Mouse (Mus musculus): ENCODE data around the gene Clasp1. TPM values are rescaled to one million over a fixed set of nuclear protein-coding genes. Genes with fewer than 3 reads are reported as not detected.

The Clasp1 gene
- polyA plus RNA-seq, 1 experiment from 2014 or later = 135 TPM

GRCm38 (mm10) chr1:118523161-118523560, 134.3 kb downstream of the Clasp1 start:
- ATAC-seq (replicated peaks) = no peak
- H3K4me1 ChIP-seq = no peaks in the 10 kb centered on the region
- H3K36me3 ChIP-seq (replicated peaks) = peaks cover 39% of the 10 kb centered on the region
- WGBS = 85% methylated on average over 6 of the region's 6 CpGs
- H3K9me3 ChIP-seq = no peaks in the 10 kb centered on the region
- H3K9ac ChIP-seq = no peak overlapping the region
- H3K4me3 ChIP-seq = no peak overlapping the region
- no peaks in the 10 kb centered on the region for H3K27me3 ChIP-seq (replicated peaks)
- no peak overlapping the region for H3K27ac ChIP-seq
- no peak overlapping the region for H3K4me2 ChIP-seq

GRCm38 (mm10) chr1:118525336-118525735, 136.5 kb downstream of the Clasp1 start:
- ATAC-seq (replicated peaks) = no peak
- 90% methylated on average over 9 of the region's 9 CpGs for WGBS
- Histone ChIP-seq H3K4me2 (no peak overlapping the region), H3K9ac (no peak overlapping the region), H3K36me3 (replicated peaks) (peaks cover 54% of the 10 kb centered on the region), H3K4me1 (no peaks in the 10 kb centered on the region), H3K27me3 (replicated peaks) (no peaks in the 10 kb centered on the region), H3K9me3 (no peaks in the 10 kb centered on the region), H3K27ac (no peak overlapping the region), H3K4me3 (no peak overlapping the region)

- WGBS = 100% methylated on average over 1 of the region's 1 CpGs
- Histone ChIP-seq H3K4me3 (no peak overlapping the region), H3K9ac (no peak overlapping the region), H3K4me2 (no peak overlapping the region), H3K9me3 (no peaks in the 10 kb centered on the region), H3K4me1 (no peaks in the 10 kb centered on the region), H3K27me3 (replicated peaks) (no peaks in the 10 kb centered on the region), H3K27ac (no peak overlapping the region), H3K36me3 (replicated peaks) (peaks cover 66% of the 10 kb centered on the region)
- ATAC-seq (replicated peaks) = no peak
Measured at GRCm38 (mm10) chr1:118529213-118529612, 140.4 kb downstream of the Clasp1 start.

- peaks cover 62% of the 10 kb centered on the region for H3K36me3 ChIP-seq (replicated peaks)
- 95% methylated on average over 3 of the region's 3 CpGs for WGBS
- H3K27me3 ChIP-seq (replicated peaks) = no peaks in the 10 kb centered on the region
- no peak overlapping the region for H3K9ac ChIP-seq
- ATAC-seq (replicated peaks) = no peak
- no peak overlapping the region for H3K4me2 ChIP-seq
- H3K4me3 ChIP-seq = no peak overlapping the region
- no peaks in the 10 kb centered on the region for H3K9me3 ChIP-seq
- no peak overlapping the region for H3K27ac ChIP-seq
- no peaks in the 10 kb centered on the region for H3K4me1 ChIP-seq
Measured at GRCm38 (mm10) chr1:118531259-118531658, 142.4 kb downstream of the Clasp1 start.

GRCm38 (mm10) chr1:118536021-118536420, 147.2 kb downstream of the Clasp1 start:
- Histone ChIP-seq H3K4me2 (no peak overlapping the region), H3K36me3 (replicated peaks) (peaks cover 43% of the 10 kb centered on the region)
- 91% methylated on average over 15 of the region's 15 CpGs for WGBS

GRCm38 (mm10) chr1:118539046-118539445, 150.2 kb downstream of the Clasp1 start:
- Histone ChIP-seq H3K9ac (no peak overlapping the region), H3K4me3 (no peak overlapping the region), H3K27ac (no peak overlapping the region), H3K4me2 (no peak overlapping the region), H3K9me3 (no peaks in the 10 kb centered on the region), H3K27me3 (replicated peaks) (no peaks in the 10 kb centered on the region), H3K4me1 (no peaks in the 10 kb centered on the region), H3K36me3 (replicated peaks) (peaks cover 43% of the 10 kb centered on the region)
- 89% methylated on average over 6 of the region's 6 CpGs for WGBS
- no peak for ATAC-seq (replicated peaks)

More at GRCm38 (mm10) chr1:118536021-118536420, 147.2 kb downstream of the Clasp1 start:
- H3K27me3 ChIP-seq (replicated peaks) = no peaks in the 10 kb centered on the region
- no peaks in the 10 kb centered on the region for H3K4me1 ChIP-seq
- H3K27ac ChIP-seq = no peak overlapping the region
- no peak overlapping the region for H3K4me3 ChIP-seq
- no peak overlapping the region for H3K9ac ChIP-seq
- H3K9me3 ChIP-seq = no peaks in the 10 kb centered on the region
- ATAC-seq (replicated peaks) = no peak

- 98% methylated on average over 7 of the region's 7 CpGs for WGBS
- Histone ChIP-seq H3K4me1 (no peaks in the 10 kb centered on the region), H3K4me3 (no peak overlapping the region), H3K4me2 (no peak overlapping the region), H3K36me3 (replicated peaks) (peaks cover 58% of the 10 kb centered on the region), H3K27me3 (replicated peaks) (no peaks in the 10 kb centered on the region), H3K9ac (no peak overlapping the region), H3K9me3 (no peaks in the 10 kb centered on the region), H3K27ac (no peak overlapping the region)
- ATAC-seq (replicated peaks) = no peak
Measured at GRCm38 (mm10) chr1:118542880-118543279, 154.0 kb downstream of the Clasp1 start.

GRCm38 (mm10) chr1:118548769-118549168, 159.9 kb downstream of the Clasp1 start:
- no peak overlapping the region for H3K9ac ChIP-seq
- peaks cover 63% of the 10 kb centered on the region for H3K36me3 ChIP-seq (replicated peaks)
- WGBS = 93% methylated on average over 5 of the region's 5 CpGs
- H3K4me3 ChIP-seq = no peak overlapping the region
- H3K9me3 ChIP-seq = no peaks in the 10 kb centered on the region
- H3K27me3 ChIP-seq (replicated peaks) = no peaks in the 10 kb centered on the region
- H3K4me1 ChIP-seq = no peaks in the 10 kb centered on the region
- H3K4me2 ChIP-seq = no peak overlapping the region
- no peak overlapping the region for H3K27ac ChIP-seq
- no peak for ATAC-seq (replicated peaks)

GRCm38 (mm10) chr1:118551152-118551551, 162.3 kb downstream of the Clasp1 start:
- H3K27ac ChIP-seq = no peak overlapping the region
- no peaks in the 10 kb centered on the region for H3K9me3 ChIP-seq
- no peak for ATAC-seq (replicated peaks)
- H3K36me3 ChIP-seq (replicated peaks) = peaks cover 64% of the 10 kb centered on the region
- H3K4me1 ChIP-seq = no peaks in the 10 kb centered on the region
- 94% methylated on average over 5 of the region's 5 CpGs for WGBS
- no peaks in the 10 kb centered on the region for H3K27me3 ChIP-seq (replicated peaks)
- H3K4me3 ChIP-seq = no peak overlapping the region
- H3K4me2 ChIP-seq = no peak overlapping the region
- H3K9ac ChIP-seq = no peak overlapping the region

- Histone ChIP-seq H3K27me3 (replicated peaks) (no peaks in the 10 kb centered on the region), H3K27ac (no peak overlapping the region), H3K4me3 (no peak overlapping the region), H3K9me3 (no peaks in the 10 kb centered on the region), H3K9ac (no peak overlapping the region), H3K36me3 (replicated peaks) (peaks cover 56% of the 10 kb centered on the region), H3K4me1 (no peaks in the 10 kb centered on the region), H3K4me2 (no peak overlapping the region)
- WGBS = 94% methylated on average over 4 of the region's 4 CpGs
- no peak for ATAC-seq (replicated peaks)
Measured at GRCm38 (mm10) chr1:118552071-118552470, 163.2 kb downstream of the Clasp1 start.

- Histone ChIP-seq H3K27me3 (replicated peaks) (no peaks in the 10 kb centered on the region), H3K4me1 (no peaks in the 10 kb centered on the region), H3K9me3 (no peaks in the 10 kb centered on the region), H3K9ac (no peak overlapping the region), H3K4me2 (no peak overlapping the region), H3K27ac (no peak overlapping the region), H3K36me3 (replicated peaks) (peaks cover 55% of the 10 kb centered on the region), H3K4me3 (no peak overlapping the region)
- 84% methylated on average over 2 of the region's 2 CpGs for WGBS
- ATAC-seq (replicated peaks) = no peak
Measured at GRCm38 (mm10) chr1:118553045-118553444, 164.2 kb downstream of the Clasp1 start.

- WGBS = 98% methylated on average over 3 of the region's 3 CpGs
- Histone ChIP-seq H3K27me3 (replicated peaks) (no peaks in the 10 kb centered on the region), H3K9ac (no peak overlapping the region), H3K9me3 (no peaks in the 10 kb centered on the region), H3K27ac (no peak overlapping the region), H3K4me3 (no peak overlapping the region), H3K4me1 (no peaks in the 10 kb centered on the region), H3K4me2 (no peak overlapping the region), H3K36me3 (replicated peaks) (peaks cover 54% of the 10 kb centered on the region)
- ATAC-seq (replicated peaks) = no peak
Measured at GRCm38 (mm10) chr1:118553451-118553850, 164.6 kb downstream of the Clasp1 start.

GRCm38 (mm10) chr1:118554961-118555360, 166.1 kb downstream of the Clasp1 start:
- Histone ChIP-seq H3K4me2 (no peak overlapping the region), H3K4me3 (no peak overlapping the region), H3K9me3 (no peaks in the 10 kb centered on the region), H3K4me1 (no peaks in the 10 kb centered on the region), H3K27ac (no peak overlapping the region), H3K27me3 (replicated peaks) (no peaks in the 10 kb centered on the region), H3K9ac (no peak overlapping the region), H3K36me3 (replicated peaks) (peaks cover 51% of the 10 kb centered on the region)
- WGBS = 94% methylated on average over 5 of the region's 5 CpGs
- ATAC-seq (replicated peaks) = no peak
